Mouse (Mus musculus) limb, embryonic 15.5 days (tissue): ENCODE data around the gene Pou3f1. TPM values are rescaled to one million over a fixed set of nuclear protein-coding genes. Genes with fewer than 3 reads are reported as not detected.

Experiments used
- ATAC-seq: fragments of 200-750 bp; cut with Nextera tagmentation; 2 replicates; pipeline ENCODE4 v1.8.0; 2017; ENCODE audit warnings: low read depth, moderate TSS enrichment; ENCODE audit not compliant: insufficient number of reproducible peaks, low FRiP score, low TSS enrichment
- H3K27ac ChIP-seq: fragments of 300-500 bp; sonication (generic); 2 replicates; pipeline ENCODE4 v1.5.1; 2015; ENCODE audit warnings: moderate library complexity, mild to moderate bottlenecking, inconsistent platforms
- H3K27me3 ChIP-seq: fragments of 300-500 bp; sonication (generic); 2 replicates; pipeline ENCODE4 v1.6.1; 2015; ENCODE audit warnings: inconsistent platforms
- H3K36me3 ChIP-seq: fragments of 300-500 bp; sonication (generic); 2 replicates; pipeline ENCODE4 v1.6.1; 2015; ENCODE audit warnings: inconsistent platforms
- H3K4me1 ChIP-seq: fragments of 300-500 bp; sonication (generic); 2 replicates; pipeline ENCODE4 v1.6.1; 2015; ENCODE audit warnings: inconsistent platforms
- H3K4me2 ChIP-seq: fragments of 300-500 bp; sonication (generic); 2 replicates; pipeline ENCODE4 v1.6.1; 2015; ENCODE audit warnings: mild to moderate bottlenecking, inconsistent platforms
- H3K4me3 ChIP-seq: fragments of 300-500 bp; sonication (generic); 2 replicates; pipeline ENCODE4 v1.5.1; 2015; ENCODE audit warnings: mild to moderate bottlenecking, inconsistent platforms
- H3K9ac ChIP-seq: fragments of 300-500 bp; sonication (generic); 2 replicates; pipeline ENCODE4 v1.6.1; 2015; ENCODE audit warnings: inconsistent platforms
- H3K9me3 ChIP-seq: fragments of 300-500 bp; sonication (generic); 2 replicates; pipeline ENCODE4 v1.6.1; 2016; ENCODE audit warnings: inconsistent platforms
- WGBS: fragments of 180-500 bp; shearing (Covaris S2); methylation state at CpG from one replicate; pipeline ENCODE4 v1.1.7; 2015; 5-methylcytosine and 5-hydroxymethylcytosine counted together
- polyA plus RNA-seq: library from polyadenylated mRNA; unstranded; fragments of >200 nt; fragmentation: Nextera tagmentation; extraction: Ambion mirVana; gene quantifications from 2 replicates; pipeline ENCODE4 v1.2.1, GENCODE M21; 2015

Gene Pou3f1
- polyA plus RNA-seq, 1 experiment from 2014 or later: 1.1 TPM

- Histone ChIP-seq H3K4me2 (peak overlapping the region; percentile 44), H3K27me3 (peaks cover 26% of the 10 kb centered on the region), H3K9me3 (no peaks in the 10 kb centered on the region), H3K4me3 (peak overlapping the region; percentile 17), H3K9ac (no peak overlapping the region), H3K36me3 (peaks cover 4% of the 10 kb centered on the region), H3K4me1 (peaks cover 28% of the 10 kb centered on the region), H3K27ac (no peak overlapping the region)
- no peak for ATAC-seq
- WGBS: 5% methylated on average over 26 of the region's 31 CpGs
These were observed 16.0 kb downstream of the Pou3f1 start for GRCm38 (mm10) chr4:124672347-124673320.

- H3K36me3 ChIP-seq: peaks cover 16% of the 10 kb centered on the region
- no peak overlapping the region for H3K27ac ChIP-seq
- no peaks in the 10 kb centered on the region for H3K9me3 ChIP-seq
- no peak for ATAC-seq
- no peak overlapping the region for H3K4me3 ChIP-seq
- peaks cover 13% of the 10 kb centered on the region; the same call in 1 of the 2 replicates for H3K27me3 ChIP-seq
- 57% methylated on average over 17 of the region's 17 CpGs for whole genome bisulfite sequencing
- H3K4me1 ChIP-seq: peaks cover 28% of the 10 kb centered on the region
- H3K4me2 ChIP-seq: no peak overlapping the region
- H3K9ac ChIP-seq: no peak overlapping the region
These were observed 17.9 kb downstream of the Pou3f1 start for GRCm38 (mm10) chr4:124674334-124675032.

- Histone ChIP-seq H3K4me1 (peaks cover 28% of the 10 kb centered on the region), H3K27ac (no peak overlapping the region), H3K27me3 (peaks cover 13% of the 10 kb centered on the region; the same call in 1 of the 2 replicates), H3K4me3 (no peak overlapping the region), H3K36me3 (peaks cover 22% of the 10 kb centered on the region), H3K9me3 (no peaks in the 10 kb centered on the region), H3K9ac (no peak overlapping the region), H3K4me2 (no peak overlapping the region)
- 4% methylated on average over 4 of the region's 4 CpGs for WGBS
- no peak for ATAC-seq
These were observed 18.4 kb downstream of the Pou3f1 start for GRCm38 (mm10) chr4:124675037-124675436.

GRCm38 (mm10) chr4:124675958-124676357 is 19.4 kb downstream of the Pou3f1 start:
- Histone ChIP-seq H3K4me2 (no peak overlapping the region), H3K36me3 (peaks cover 31% of the 10 kb centered on the region), H3K27ac (no peak overlapping the region), H3K27me3 (peaks cover 7% of the 10 kb centered on the region; the same call in 1 of the 2 replicates), H3K9me3 (no peaks in the 10 kb centered on the region), H3K9ac (no peak overlapping the region), H3K4me3 (no peak overlapping the region), H3K4me1 (peaks cover 28% of the 10 kb centered on the region)
- no peak for ATAC-seq
- WGBS: 84% methylated on average over 6 of the region's 6 CpGs

GRCm38 (mm10) chr4:124682270-124682669 is 25.7 kb downstream of the Pou3f1 start:
- H3K9ac ChIP-seq: no peak overlapping the region
- no peaks in the 10 kb centered on the region for H3K9me3 ChIP-seq
- H3K4me2 ChIP-seq: no peak overlapping the region
- H3K4me3 ChIP-seq: no peak overlapping the region
- ATAC-seq: no peak
- peaks cover 83% of the 10 kb centered on the region for H3K36me3 ChIP-seq
- H3K4me1 ChIP-seq: no peaks in the 10 kb centered on the region
- 53% methylated on average over 7 of the region's 7 CpGs for WGBS
- no peaks in the 10 kb centered on the region for H3K27me3 ChIP-seq
- no peak overlapping the region for H3K27ac ChIP-seq

- no peaks in the 10 kb centered on the region for H3K27me3 ChIP-seq
- H3K9me3 ChIP-seq: no peaks in the 10 kb centered on the region
- no peaks in the 10 kb centered on the region for H3K4me1 ChIP-seq
- H3K27ac ChIP-seq: no peak overlapping the region
- H3K9ac ChIP-seq: no peak overlapping the region
- ATAC-seq: no peak
- 84% methylated on average over 4 of the region's 4 CpGs for WGBS
- no peak overlapping the region for H3K4me3 ChIP-seq
- H3K4me2 ChIP-seq: no peak overlapping the region
- H3K36me3 ChIP-seq: peaks cover 84% of the 10 kb centered on the region
These were observed 26.9 kb downstream of the Pou3f1 start for GRCm38 (mm10) chr4:124683474-124683873.

GRCm38 (mm10) chr4:124685004-124685403 is 28.4 kb downstream of the Pou3f1 start:
- no peaks in the 10 kb centered on the region for H3K4me1 ChIP-seq
- H3K36me3 ChIP-seq: peaks cover 75% of the 10 kb centered on the region
- no peak overlapping the region for H3K27ac ChIP-seq
- WGBS: 73% methylated on average over 4 of the region's 4 CpGs
- no peaks in the 10 kb centered on the region for H3K27me3 ChIP-seq
- no peak overlapping the region for H3K9ac ChIP-seq
- ATAC-seq: no peak
- no peak overlapping the region for H3K4me2 ChIP-seq
- no peak overlapping the region for H3K4me3 ChIP-seq
- H3K9me3 ChIP-seq: no peaks in the 10 kb centered on the region

- H3K4me2 ChIP-seq: no peak overlapping the region
- H3K4me1 ChIP-seq: no peaks in the 10 kb centered on the region
- H3K4me3 ChIP-seq: no peak overlapping the region
- ATAC-seq: no peak
- no peaks in the 10 kb centered on the region for H3K9me3 ChIP-seq
- H3K27me3 ChIP-seq: no peaks in the 10 kb centered on the region
- H3K36me3 ChIP-seq: peaks cover 70% of the 10 kb centered on the region
- H3K9ac ChIP-seq: no peak overlapping the region
- WGBS: 83% methylated on average over 8 of the region's 8 CpGs
- no peak overlapping the region for H3K27ac ChIP-seq
These were observed 28.8 kb downstream of the Pou3f1 start for GRCm38 (mm10) chr4:124685453-124685852.

GRCm38 (mm10) chr4:124685897-124686402 is 29.3 kb downstream of the Pou3f1 start:
- Histone ChIP-seq H3K9me3 (no peaks in the 10 kb centered on the region), H3K36me3 (peaks cover 65% of the 10 kb centered on the region), H3K4me2 (no peak overlapping the region), H3K4me1 (0 out of 2 replicates have a peak, but pooled peaks cover 4% of the 10 kb centered on the region), H3K4me3 (no peak overlapping the region), H3K9ac (no peak overlapping the region), H3K27ac (no peak overlapping the region), H3K27me3 (no peaks in the 10 kb centered on the region)
- no peak for ATAC-seq
- 77% methylated on average over 8 of the region's 8 CpGs for WGBS

GRCm38 (mm10) chr4:124691455-124691854 is 34.8 kb downstream of the Pou3f1 start:
- Histone ChIP-seq H3K9me3 (no peaks in the 10 kb centered on the region), H3K27ac (no peak overlapping the region), H3K4me3 (no peak overlapping the region), H3K4me2 (no peak overlapping the region), H3K36me3 (peaks cover 16% of the 10 kb centered on the region; the same call in 1 of the 2 replicates), H3K9ac (no peak overlapping the region), H3K27me3 (no peaks in the 10 kb centered on the region), H3K4me1 (peaks cover 32% of the 10 kb centered on the region)
- ATAC-seq: no peak
- 87% methylated on average over 8 of the region's 8 CpGs for WGBS

GRCm38 (mm10) chr4:124692416-124692861 is 35.8 kb downstream of the Pou3f1 start:
- peaks cover 32% of the 10 kb centered on the region for H3K4me1 ChIP-seq
- peak overlapping the region; percentile 75 for H3K9ac ChIP-seq
- no peak for ATAC-seq
- peak overlapping the region; percentile 70 for H3K4me3 ChIP-seq
- H3K27ac ChIP-seq: no peak overlapping the region
- peak overlapping the region; percentile 66 for H3K4me2 ChIP-seq
- 54% methylated on average over 3 of the region's 3 CpGs for WGBS
- 0 out of 2 replicates have a peak, but pooled peaks cover 12% of the 10 kb centered on the region for H3K36me3 ChIP-seq
- no peaks in the 10 kb centered on the region for H3K9me3 ChIP-seq
- H3K27me3 ChIP-seq: no peaks in the 10 kb centered on the region
